Mouse (Mus musculus) ES-Bruce4 (cell line): ENCODE measurements around the gene Tnfsf11.

ENCODE experiments used
- CTCF ChIP-seq: IDR thresholded peaks from one replicate; pipeline ENCODE4 v1.8.1; 2011; ENCODE audit warnings: low read depth, low read length
- EP300 ChIP-seq: IDR thresholded peaks from 2 replicates; pipeline ENCODE4 v1.6.1; 2011; ENCODE audit warnings: low read depth, low read length; ENCODE audit not compliant: insufficient read depth
- POLR2A ChIP-seq: IDR thresholded peaks from one replicate; pipeline ENCODE4 v1.8.1; 2011; ENCODE audit warnings: low read length; ENCODE audit not compliant: insufficient read depth

- TF ChIP-seq EP300 = no peak
- TF ChIP-seq POLR2A = no peak
- TF ChIP-seq CTCF = no peak
These were observed 12.4 kb upstream of the Tnfsf11 start for GRCm38 (mm10) chr14:78320248-78320647.
